Mouse (Mus musculus): Measurements from ENCODE around the gene Flcn. TPM values are rescaled to one million over a fixed set of nuclear protein-coding genes. Genes with fewer than 3 reads are reported as not detected.

Gene Flcn
- polyA plus RNA-seq, 1 experiment = 20.3 TPM

DNA sequence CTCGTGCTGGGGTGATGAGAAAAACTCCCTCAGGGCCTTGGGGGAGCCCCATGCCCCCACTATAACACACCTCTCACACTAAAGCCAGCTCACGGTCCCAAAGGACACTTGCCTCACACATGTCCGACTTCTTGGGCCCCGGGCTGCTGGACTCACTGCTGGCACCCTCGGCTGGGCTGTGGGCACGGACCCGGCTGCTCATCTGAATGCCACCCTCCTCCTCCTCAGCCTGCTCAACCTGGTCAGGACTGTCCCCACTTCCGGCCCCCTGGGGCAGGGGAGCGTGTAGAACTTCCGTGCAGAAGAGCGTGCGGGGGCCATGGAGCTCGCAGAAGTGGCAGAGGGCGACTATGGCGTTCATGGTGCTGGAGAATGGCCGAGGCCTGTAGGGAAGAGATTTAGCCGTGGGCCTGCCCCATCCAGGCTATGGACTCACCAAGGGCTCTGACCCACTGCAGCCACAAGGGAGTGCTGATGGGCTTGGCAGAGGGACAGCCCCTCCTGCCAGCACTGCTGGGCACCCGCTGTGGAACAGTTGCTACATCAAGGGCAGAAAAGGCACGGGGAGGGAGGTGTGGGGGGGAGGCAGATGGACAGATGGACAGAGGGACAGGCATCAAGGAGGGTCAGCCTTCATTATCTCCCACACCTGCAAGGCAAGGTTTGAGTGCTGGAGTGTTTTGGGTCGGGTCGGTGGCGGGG lies 5.3 kb downstream of the Flcn start:
- H3K36me3 ChIP-seq (ENCODE audit: control insufficient read depth, insufficient read depth, low read length) = no peaks in the 10 kb centered on the region; the same call in none of the 2 replicates
- no peak overlapping the region for H3K27ac ChIP-seq (ENCODE audit: control insufficient read depth, insufficient read depth, low read depth, low read length)
- H3K27me3 ChIP-seq (ENCODE audit: control insufficient read depth, insufficient read depth, low read length) = no peaks in the 10 kb centered on the region
- peaks cover 5% of the 10 kb centered on the region for H3K4me1 ChIP-seq (ENCODE audit: control insufficient read depth, insufficient read depth, low read length)
- no peak overlapping the region for H3K4me3 ChIP-seq (ENCODE audit: control insufficient read depth, low read depth, low read length)
- no peak for TF ChIP-seq CTCF (IDR thresholded peaks at IDR 0.05; ENCODE audit: control insufficient read depth, insufficient read depth, insufficient replicate concordance, low read depth, low read length)
- no peak for TF ChIP-seq POLR2A (IDR thresholded peaks at IDR 0.05; ENCODE audit: control insufficient read depth, low read depth, low read length)

DNA sequence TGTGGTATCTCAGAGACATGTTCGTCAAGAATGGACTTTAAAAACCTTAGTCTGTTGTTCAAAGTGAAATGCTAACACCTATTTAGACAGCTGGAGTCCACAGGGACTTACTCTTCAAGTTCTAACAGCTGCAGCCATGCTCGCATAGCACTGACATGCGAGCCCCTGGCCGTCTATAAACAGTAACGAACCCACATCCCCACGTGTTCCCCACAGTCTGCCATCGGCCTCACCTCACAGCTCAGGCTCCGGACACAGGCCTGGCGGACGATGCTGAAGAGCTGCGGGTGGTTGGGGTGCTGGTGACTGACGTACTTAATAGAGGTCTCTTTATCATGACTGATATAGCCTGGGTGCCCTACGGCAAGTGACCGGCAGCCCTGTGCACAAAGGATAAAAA lies 6.3 kb downstream of the Flcn start:
- Histone ChIP-seq H3K27me3 (ENCODE audit: control insufficient read depth, insufficient read depth, low read length) (no peaks in the 10 kb centered on the region), H3K4me3 (ENCODE audit: control insufficient read depth, low read depth, low read length) (no peak overlapping the region), H3K4me1 (ENCODE audit: control insufficient read depth, insufficient read depth, low read length) (peaks cover 2% of the 10 kb centered on the region; the same call in 1 of the 2 replicates), H3K27ac (ENCODE audit: control insufficient read depth, insufficient read depth, low read depth, low read length) (no peak overlapping the region), H3K36me3 (ENCODE audit: control insufficient read depth, insufficient read depth, low read length) (no peaks in the 10 kb centered on the region; the same call in none of the 2 replicates)
- no peak for TF ChIP-seq POLR2A (IDR thresholded peaks at IDR 0.05; ENCODE audit: control insufficient read depth, low read depth, low read length)
- no peak for TF ChIP-seq CTCF (IDR thresholded peaks at IDR 0.05; ENCODE audit: control insufficient read depth, insufficient read depth, insufficient replicate concordance, low read depth, low read length)

DNA sequence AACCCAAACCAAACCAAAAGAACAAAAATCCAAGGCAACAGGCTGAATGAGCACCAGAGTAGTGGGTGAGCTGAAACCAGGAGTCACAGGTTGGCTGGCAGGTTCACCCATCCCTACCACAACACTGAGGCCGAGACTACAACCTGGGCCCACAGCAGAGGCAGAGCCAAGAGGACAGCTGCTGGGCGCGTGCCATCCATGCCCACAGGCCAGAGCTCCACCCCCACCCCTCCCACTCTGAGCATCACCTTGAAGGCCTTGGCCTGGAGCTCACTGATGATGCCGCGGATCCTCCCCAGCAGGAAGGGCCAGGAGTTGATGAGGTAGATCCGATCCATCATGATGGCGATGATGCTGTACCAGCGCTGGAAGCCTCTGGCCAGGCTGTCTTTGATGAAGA lies 7.9 kb downstream of the Flcn start:
- H3K4me3 ChIP-seq (ENCODE audit: control insufficient read depth, low read depth, low read length) = no peak overlapping the region
- TF ChIP-seq POLR2A (IDR thresholded peaks at IDR 0.05; ENCODE audit: control insufficient read depth, low read depth, low read length) (no peak), CTCF (IDR thresholded peaks at IDR 0.05; ENCODE audit: control insufficient read depth, insufficient read depth, insufficient replicate concordance, low read depth, low read length) (no peak)
- no peaks in the 10 kb centered on the region; the same call in none of the 2 replicates for H3K36me3 ChIP-seq (ENCODE audit: control insufficient read depth, insufficient read depth, low read length)
- no peak overlapping the region for H3K27ac ChIP-seq (ENCODE audit: control insufficient read depth, insufficient read depth, low read depth, low read length)
- no peaks in the 10 kb centered on the region for H3K4me1 ChIP-seq (ENCODE audit: control insufficient read depth, insufficient read depth, low read length)
- H3K27me3 ChIP-seq (ENCODE audit: control insufficient read depth, insufficient read depth, low read length) = no peaks in the 10 kb centered on the region

DNA sequence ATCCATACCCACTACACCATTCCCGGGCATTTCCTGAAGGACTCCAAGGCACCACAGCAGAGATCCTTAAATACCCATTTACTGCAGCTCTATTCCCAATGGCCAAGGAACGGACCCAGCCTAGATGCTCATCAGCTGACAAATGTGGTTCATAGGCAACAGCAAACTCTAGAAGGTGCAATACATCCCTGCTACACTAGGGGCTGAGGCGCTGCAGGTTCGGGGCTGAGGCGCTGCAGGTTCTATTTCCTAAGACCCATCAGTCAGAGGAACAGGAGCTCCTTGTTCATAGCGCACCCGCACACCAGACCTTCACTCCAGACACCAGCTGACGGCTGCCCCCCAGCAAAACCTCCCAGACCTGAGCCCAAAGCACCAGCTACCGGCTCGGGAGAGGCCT lies 9.4 kb downstream of the Flcn start:
- no peaks in the 10 kb centered on the region for H3K4me1 ChIP-seq (ENCODE audit: control insufficient read depth, insufficient read depth, low read length)
- no peak for TF ChIP-seq CTCF (IDR thresholded peaks at IDR 0.05; ENCODE audit: control insufficient read depth, insufficient read depth, insufficient replicate concordance, low read depth, low read length)
- TF ChIP-seq POLR2A (IDR thresholded peaks at IDR 0.05; ENCODE audit: control insufficient read depth, low read depth, low read length) = no peak
- no peaks in the 10 kb centered on the region; the same call in none of the 2 replicates for H3K36me3 ChIP-seq (ENCODE audit: control insufficient read depth, insufficient read depth, low read length)
- H3K27ac ChIP-seq (ENCODE audit: control insufficient read depth, insufficient read depth, low read depth, low read length) = no peak overlapping the region
- no peak overlapping the region for H3K4me3 ChIP-seq (ENCODE audit: control insufficient read depth, low read depth, low read length)
- H3K27me3 ChIP-seq (ENCODE audit: control insufficient read depth, insufficient read depth, low read length) = no peaks in the 10 kb centered on the region

DNA sequence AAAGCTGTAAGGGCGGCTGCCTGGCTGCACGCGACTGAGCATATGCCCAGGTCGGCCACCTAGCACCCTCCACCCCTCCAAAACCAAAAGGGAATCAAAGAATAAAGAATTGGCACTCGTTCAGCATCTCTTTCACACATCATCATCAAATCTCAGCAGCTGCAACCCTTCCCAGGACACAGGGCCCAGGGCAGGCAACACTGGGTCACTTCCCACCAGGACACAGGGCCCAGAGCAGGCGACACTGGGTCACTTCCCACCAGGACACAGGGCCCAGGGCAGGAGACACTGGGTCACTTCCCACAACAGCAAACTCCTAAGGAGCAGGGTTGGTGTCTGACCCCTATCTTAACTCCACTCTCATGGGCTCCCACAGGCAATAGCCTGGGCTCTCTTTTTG lies 16.4 kb downstream of the Flcn start:
- no peaks in the 10 kb centered on the region for H3K4me1 ChIP-seq (ENCODE audit: control insufficient read depth, insufficient read depth, low read length)
- no peak for TF ChIP-seq CTCF (IDR thresholded peaks at IDR 0.05; ENCODE audit: control insufficient read depth, insufficient read depth, insufficient replicate concordance, low read depth, low read length)
- TF ChIP-seq POLR2A (IDR thresholded peaks at IDR 0.05; ENCODE audit: control insufficient read depth, low read depth, low read length) = no peak
- H3K4me3 ChIP-seq (ENCODE audit: control insufficient read depth, low read depth, low read length) = no peak overlapping the region
- no peaks in the 10 kb centered on the region; the same call in 1 of the 2 replicates for H3K36me3 ChIP-seq (ENCODE audit: control insufficient read depth, insufficient read depth, low read length)
- H3K27ac ChIP-seq (ENCODE audit: control insufficient read depth, insufficient read depth, low read depth, low read length) = no peak overlapping the region
- no peaks in the 10 kb centered on the region for H3K27me3 ChIP-seq (ENCODE audit: control insufficient read depth, insufficient read depth, low read length)

DNA sequence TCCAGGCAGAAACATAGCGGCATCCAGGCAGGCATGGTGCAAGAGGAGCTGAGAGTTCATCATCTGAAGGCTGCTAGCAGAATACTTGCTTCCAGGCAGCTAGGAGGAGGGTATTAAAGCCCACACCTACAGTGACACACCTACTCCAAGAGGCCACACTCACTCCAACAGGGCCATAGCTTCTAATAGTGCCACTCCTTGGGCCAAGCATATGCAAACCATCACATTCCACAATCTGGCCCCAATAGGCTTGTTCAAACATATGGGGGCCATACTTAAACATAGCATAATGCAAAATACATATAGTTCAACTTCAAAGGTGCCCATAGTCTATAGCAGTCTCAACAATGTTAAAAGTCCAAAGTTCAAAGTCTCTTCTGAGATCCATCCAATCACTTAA lies 20.5 kb downstream of the Flcn start:
- Histone ChIP-seq H3K27ac (ENCODE audit: control insufficient read depth, insufficient read depth, low read depth, low read length) (no peak overlapping the region), H3K36me3 (ENCODE audit: control insufficient read depth, insufficient read depth, low read length) (peaks cover 4% of the 10 kb centered on the region), H3K4me3 (ENCODE audit: control insufficient read depth, low read depth, low read length) (no peak overlapping the region), H3K4me1 (ENCODE audit: control insufficient read depth, insufficient read depth, low read length) (peaks cover 7% of the 10 kb centered on the region), H3K27me3 (ENCODE audit: control insufficient read depth, insufficient read depth, low read length) (no peaks in the 10 kb centered on the region)
- TF ChIP-seq CTCF (IDR thresholded peaks at IDR 0.05; ENCODE audit: control insufficient read depth, insufficient read depth, insufficient replicate concordance, low read depth, low read length) = no peak
- no peak for TF ChIP-seq POLR2A (IDR thresholded peaks at IDR 0.05; ENCODE audit: control insufficient read depth, low read depth, low read length)

DNA sequence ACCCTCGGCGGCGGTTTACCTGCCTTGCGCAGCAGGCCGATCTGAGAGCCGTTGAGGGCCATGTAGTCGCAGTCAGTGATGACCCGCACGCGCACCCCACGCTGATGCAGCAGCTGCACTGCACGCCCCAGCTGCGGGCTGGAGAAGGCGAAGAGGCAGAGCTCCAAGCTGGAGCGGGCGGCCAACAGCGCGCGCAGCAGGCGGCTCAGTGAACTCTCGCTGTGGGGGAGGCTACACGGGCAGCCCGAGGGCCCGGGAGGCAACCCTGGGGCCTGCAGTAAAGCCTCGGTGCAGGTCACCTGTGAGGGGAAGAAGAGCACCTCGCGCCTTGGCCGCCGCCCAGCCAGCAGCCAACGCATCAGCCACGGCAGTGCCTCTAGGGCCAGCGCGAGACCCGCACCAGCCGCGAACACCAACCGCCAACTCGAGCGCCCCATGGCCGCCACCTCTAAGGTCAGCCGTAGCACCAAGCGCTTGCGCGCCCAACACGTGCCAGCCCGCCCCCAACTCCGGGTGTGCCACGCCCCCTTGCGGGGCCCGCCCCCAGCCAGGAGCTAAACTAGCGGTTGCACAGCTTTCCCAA lies 22.5 kb downstream of the Flcn start, which contains the start of gene Pld6:
Gene Pld6, minus strand, starts transcription at position 447 of the 583 bp plus-strand sequence.
- Histone ChIP-seq H3K36me3 (ENCODE audit: control insufficient read depth, insufficient read depth, low read length) (peaks cover 6% of the 10 kb centered on the region), H3K4me3 (ENCODE audit: control insufficient read depth, low read depth, low read length) (peak within 1 kb of the TSS; percentile 85), H3K4me1 (ENCODE audit: control insufficient read depth, insufficient read depth, low read length) (peaks cover 7% of the 10 kb centered on the region), H3K27me3 (ENCODE audit: control insufficient read depth, insufficient read depth, low read length) (no peaks in the 10 kb centered on the region), H3K27ac (ENCODE audit: control insufficient read depth, insufficient read depth, low read depth, low read length) (peak within 1 kb of the TSS; percentile 92)
- TF ChIP-seq POLR2A (IDR thresholded peaks at IDR 0.05; ENCODE audit: control insufficient read depth, low read depth, low read length) (peak; percentile 31), CTCF (IDR thresholded peaks at IDR 0.05; ENCODE audit: control insufficient read depth, insufficient read depth, insufficient replicate concordance, low read depth, low read length) (no peak)
